Mouse (Mus musculus) frontal cortex, postnatal 25 days (tissue): ENCODE results near the gene Padi2.

Source experiments
- DNase-seq, 2 experiments: peaks; one replicate each; pipeline ENCODE4 v3.0.0; 2022; ENCODE audit warnings: low spot score in 2 of 2

Gene Padi2

DNA sequence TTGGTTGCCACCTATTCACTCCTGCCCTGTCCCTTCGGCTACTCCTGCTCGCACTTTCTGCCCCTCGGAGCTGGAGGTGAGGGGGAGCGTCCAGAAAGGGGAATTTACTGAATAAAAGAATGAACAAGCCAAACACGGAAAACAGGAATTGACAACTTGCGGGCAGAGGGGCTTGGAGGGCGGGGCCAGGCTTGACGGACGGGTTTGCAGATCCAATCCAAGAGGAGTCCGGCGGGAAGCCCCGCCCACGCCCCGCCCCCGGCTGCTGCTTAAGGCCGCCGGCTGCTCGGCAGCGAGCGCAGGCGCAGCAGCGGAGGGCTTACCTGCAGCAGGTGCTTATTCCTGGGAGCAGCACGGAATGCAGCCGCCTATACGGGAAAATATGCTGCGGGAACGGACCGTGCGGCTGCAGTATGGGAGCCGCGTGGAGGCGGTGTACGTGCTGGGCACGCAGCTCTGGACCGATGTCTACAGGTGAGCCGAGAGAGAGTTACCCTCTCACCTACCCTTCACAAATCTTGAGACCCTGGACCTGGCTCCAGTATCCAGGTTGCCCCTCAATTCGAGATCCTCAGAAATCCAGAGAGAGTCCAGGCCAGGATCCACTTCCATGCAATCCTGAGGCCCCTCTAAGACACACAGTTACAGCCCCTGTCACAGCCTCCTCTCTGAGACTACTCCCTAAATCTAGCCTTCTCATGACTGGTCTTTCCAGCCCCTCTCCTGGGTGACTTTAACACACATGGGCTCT is at the start of gene Padi2:
Gene Padi2 (plus strand): TSS at position 269 of the 751 bp plus-strand sequence.
- DNase-seq = peak; percentile 39 to 60

DNA sequence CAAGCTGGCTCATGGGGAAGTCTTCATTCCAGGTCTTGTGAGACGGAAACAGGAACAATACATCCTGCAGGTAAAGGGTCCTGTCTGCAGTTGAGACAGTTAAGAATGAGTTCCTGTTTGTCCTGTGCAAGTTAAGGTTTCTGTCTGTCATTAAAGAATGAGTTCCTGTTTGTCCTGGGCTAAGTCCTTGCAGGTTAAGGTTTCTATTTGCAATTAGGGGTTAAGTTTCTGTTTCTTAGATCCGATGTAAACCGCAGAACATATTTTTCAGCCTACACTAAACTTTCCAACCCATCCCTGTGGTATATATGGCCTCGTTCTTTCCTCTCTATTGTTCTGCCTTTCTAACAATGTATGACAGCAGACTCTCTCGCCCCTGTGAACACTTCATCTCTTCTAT is 49.1 kb upstream of the Padi2 start:
- no peak for DNase-seq

GRCm38 (mm10) chr4:140857813-140858212 is 48.3 kb upstream of the Padi2 start:
- no peak for DNase-seq

DNA sequence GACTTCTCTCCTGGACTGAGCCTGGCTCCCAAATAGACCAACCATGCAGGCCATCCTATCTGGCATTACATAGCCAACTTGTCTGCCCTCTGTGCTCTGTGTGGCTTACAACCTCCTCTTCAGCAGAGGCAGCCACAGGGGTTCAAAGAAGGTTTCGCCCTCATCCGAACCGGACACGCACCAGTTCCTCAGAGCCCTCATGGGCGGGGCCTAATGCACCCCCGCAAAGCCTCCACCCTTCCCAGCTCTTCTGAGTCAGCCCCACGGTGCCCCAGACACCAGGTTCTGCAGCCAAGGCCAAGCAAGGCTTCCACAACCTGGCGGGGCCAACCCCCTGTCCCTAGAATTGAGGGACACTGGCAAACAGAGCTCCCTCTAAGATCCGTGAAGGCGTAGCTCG is 46.9 kb upstream of the Padi2 start:
- no peak for DNase-seq

- no peak for DNase-seq
Measured at GRCm38 (mm10) chr4:140860125-140860766, 45.9 kb upstream of the Padi2 start.

- DNase-seq = no peak
Measured at GRCm38 (mm10) chr4:140860767-140861147, 45.4 kb upstream of the Padi2 start.

DNA sequence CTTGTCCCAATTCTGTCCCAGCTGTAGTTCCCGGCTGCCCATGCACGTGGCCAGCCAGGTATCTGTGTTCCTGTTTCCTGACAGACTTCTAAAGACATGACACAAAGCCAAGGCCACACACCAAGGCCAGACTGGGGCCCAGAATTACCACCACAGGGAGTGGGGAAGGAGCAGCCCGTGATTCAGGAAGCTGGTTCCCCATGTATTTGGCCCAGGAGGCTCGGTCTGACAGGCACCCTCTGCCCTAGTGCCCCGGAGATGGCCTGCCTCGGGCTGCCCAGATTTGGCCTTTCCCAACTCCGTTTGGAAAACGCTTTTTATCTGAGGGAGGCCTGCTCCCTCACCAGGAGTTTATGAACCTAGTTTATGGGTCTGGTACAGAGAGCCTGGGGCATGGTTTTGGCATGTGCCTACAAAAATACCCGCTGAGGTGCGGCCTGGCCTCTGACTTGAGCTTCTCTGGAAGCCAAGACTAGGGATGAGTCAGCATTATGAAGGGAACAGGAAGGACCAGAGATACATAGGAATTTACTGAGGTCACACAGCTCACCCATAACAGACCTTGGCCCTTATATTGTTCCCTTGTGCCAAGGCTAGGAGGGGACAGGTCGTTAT is 44.0 kb upstream of the Padi2 start:
- no peak for DNase-seq

GRCm38 (mm10) chr4:140868484-140869190 is 37.5 kb upstream of the Padi2 start:
- no peak for DNase-seq

GRCm38 (mm10) chr4:140869945-140870344 is 36.2 kb upstream of the Padi2 start:
- no peak for DNase-seq

DNA sequence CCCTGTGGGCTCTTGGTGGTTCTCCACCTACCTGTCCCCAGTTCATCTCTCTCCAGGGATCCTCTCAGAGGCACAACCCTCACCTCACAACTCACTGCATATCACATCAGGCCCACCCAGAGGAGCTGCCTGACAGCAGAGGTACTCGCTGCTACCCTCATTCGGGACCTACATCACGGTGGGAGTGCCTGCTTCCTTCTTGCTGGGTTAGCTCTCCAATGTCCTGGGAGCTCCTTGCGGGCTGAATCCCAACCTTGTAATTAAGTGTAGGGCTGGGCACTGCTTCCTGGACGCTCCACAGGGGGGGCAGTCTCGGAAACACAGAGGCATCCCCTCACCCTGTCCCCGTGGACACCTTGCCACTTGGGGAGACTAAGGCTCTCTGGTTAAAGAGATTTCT is 35.3 kb upstream of the Padi2 start:
- DNase-seq = no peak

- DNase-seq = no peak
Measured at GRCm38 (mm10) chr4:140871376-140871775, 34.8 kb upstream of the Padi2 start.

- no peak for DNase-seq
Measured at GRCm38 (mm10) chr4:140871851-140872685, 34.1 kb upstream of the Padi2 start.

- no peak for DNase-seq
Measured at GRCm38 (mm10) chr4:140872686-140872992, 33.5 kb upstream of the Padi2 start.

- DNase-seq = no peak
Measured at GRCm38 (mm10) chr4:140873011-140873410, 33.1 kb upstream of the Padi2 start.

DNA sequence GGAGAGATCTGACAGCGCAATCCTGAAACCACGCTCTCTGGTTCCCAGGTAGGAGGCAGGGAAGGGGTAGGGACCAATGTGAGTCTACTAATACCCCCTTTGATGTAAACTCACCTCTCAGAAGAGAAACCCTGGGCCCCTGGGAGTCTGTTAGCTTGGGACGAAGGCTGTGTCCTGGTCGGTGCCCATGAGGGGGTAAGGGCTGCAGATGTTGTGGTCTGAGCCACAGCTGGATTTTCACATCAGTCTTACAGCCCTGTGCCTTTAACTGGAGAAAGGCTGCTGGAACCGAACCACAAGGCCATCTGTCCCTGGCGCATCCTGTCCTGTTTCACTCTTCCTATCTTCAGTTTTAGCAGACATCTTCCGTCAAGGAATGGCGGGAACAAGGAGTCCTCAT is 30.0 kb upstream of the Padi2 start:
- no peak for DNase-seq

- DNase-seq = no peak
Measured at GRCm38 (mm10) chr4:140876681-140877080, 29.5 kb upstream of the Padi2 start.

DNA sequence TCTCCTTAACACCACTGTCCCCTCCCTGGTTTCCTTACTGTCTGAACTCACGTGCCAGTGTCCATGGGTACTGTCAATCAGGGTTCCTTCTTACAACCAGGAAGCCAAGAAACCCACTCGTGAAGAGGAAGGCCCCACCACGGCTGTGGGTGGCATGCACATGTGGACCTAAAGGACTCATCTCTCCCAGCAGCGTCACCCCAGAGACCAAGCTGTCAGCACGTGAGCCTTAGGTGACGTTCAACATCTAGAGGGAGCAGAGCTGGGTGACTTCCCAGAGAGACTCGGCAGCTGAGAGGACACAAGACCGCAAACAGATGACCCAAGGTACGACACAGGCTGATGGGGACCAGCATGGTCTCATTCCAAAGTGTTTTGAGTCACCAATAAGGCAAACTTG is 28.7 kb upstream of the Padi2 start:
- DNase-seq = no peak

- no peak for DNase-seq
Measured at GRCm38 (mm10) chr4:140878655-140879054, 27.5 kb upstream of the Padi2 start.

- no peak for DNase-seq
Measured at GRCm38 (mm10) chr4:140879116-140879515, 27.0 kb upstream of the Padi2 start.

- DNase-seq = no peak
Measured at GRCm38 (mm10) chr4:140879739-140880138, 26.4 kb upstream of the Padi2 start.

DNA sequence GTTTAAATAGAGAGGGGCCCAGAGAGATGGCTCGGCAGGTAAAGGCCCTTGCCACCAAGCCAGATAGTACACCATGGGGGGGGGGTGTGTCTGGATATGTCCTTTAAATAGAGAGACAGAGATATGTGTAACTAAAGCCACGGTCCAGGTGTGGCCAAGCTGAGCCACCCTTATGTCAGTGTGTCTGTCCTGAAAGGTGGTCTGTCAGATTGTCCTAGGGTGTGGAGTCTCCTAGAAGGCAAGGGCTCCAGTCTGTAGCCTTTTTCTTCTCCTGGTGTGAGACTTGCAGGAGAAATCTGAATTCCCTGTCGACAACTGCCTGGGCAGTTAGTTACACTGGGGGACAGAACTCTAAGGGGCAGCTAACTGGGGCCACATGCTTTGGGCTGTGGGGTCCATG is 25.9 kb upstream of the Padi2 start:
- no peak for DNase-seq
